Mouse (Mus musculus) erythroblast, embryonic 14.5 days (primary cell): Measurements from ENCODE around the gene Ubash3b. TPM values are rescaled to one million over a fixed set of nuclear protein-coding genes. Genes with fewer than 3 reads are reported as not detected.

Experiments
- H3K27me3 ChIP-seq: 2 replicates; pipeline ENCODE4 v1.6.1; 2012; ENCODE audit warnings: inconsistent platforms; ENCODE audit not compliant: control insufficient read depth
- H3K36me3 ChIP-seq: 2 replicates; pipeline ENCODE4 v1.6.1; 2012; ENCODE audit warnings: mild to moderate bottlenecking, inconsistent platforms; ENCODE audit not compliant: control insufficient read depth
- H3K4me1 ChIP-seq: 2 replicates; pipeline ENCODE4 v1.6.1; 2012; ENCODE audit warnings: inconsistent platforms; ENCODE audit not compliant: control insufficient read depth
- H3K4me3 ChIP-seq: replicated peaks from 2 replicates; pipeline ENCODE3; 2012; ENCODE audit warnings: moderate library complexity, mild to moderate bottlenecking, inconsistent platforms
- H3K9me3 ChIP-seq: 2 replicates; pipeline ENCODE4 v1.6.1; 2012; ENCODE audit warnings: low read length, inconsistent platforms, mixed read lengths; ENCODE audit not compliant: control insufficient read depth
- GATA1 ChIP-seq: IDR thresholded peaks from 2 replicates; pipeline ENCODE4 v1.6.1; 2012; ENCODE audit warnings: low read length, inconsistent platforms, mixed read lengths
- TAL1 ChIP-seq: IDR thresholded peaks from 3 replicates; pipeline ENCODE4 v1.6.1; 2012; ENCODE audit warnings: low read length, inconsistent platforms, mixed read lengths
- polyA plus RNA-seq: library from polyadenylated mRNA; stranded (reverse); fragments of >175 nt; gene quantifications from 2 replicates; pipeline ENCODE4 v1.2.3, GENCODE M21; 2012

Ubash3b gene
- polyA plus RNA-seq, 1 experiment: 0.07 TPM

DNA sequence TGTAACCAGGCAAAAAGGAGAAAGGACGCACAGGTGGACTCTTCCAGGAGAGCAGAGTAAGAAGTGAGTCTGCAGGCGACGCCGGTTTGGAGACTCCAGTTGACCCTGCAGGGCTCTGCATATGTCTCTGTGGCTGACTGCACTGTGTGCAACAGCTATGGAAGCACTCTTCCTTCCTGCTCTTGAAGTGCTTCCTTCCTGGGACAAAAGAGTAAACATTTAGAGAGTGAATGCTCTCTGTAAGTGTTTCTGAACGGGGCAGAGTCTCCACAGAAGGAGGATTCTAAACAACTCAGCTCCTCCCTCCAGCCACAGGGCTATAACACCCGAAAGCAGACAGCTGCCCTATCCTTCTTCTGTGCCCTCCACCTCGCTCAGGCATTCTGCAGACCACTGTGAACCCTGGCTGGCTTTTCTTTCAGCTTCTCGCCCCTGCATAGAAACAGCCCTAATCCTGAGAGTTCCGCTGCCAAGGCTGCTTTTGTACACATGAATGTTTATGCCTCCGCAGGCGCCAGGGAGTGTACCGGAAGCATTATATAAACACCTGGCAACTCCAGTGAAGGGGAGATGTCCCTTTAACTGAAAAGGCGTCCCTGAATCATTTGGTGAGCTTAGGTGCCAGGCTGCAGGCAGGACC is 14.2 kb downstream of the Ubash3b start:
- H3K4me3 ChIP-seq: no peak overlapping the region

GRCm38 (mm10) chr9:41143825-41144224 is 17.7 kb downstream of the Ubash3b start:
- H3K9me3 ChIP-seq: no peaks in the 10 kb centered on the region
- no peak for TF ChIP-seq GATA1
- no peak for TF ChIP-seq TAL1
- H3K27me3 ChIP-seq: no peaks in the 10 kb centered on the region
- no peaks in the 10 kb centered on the region for H3K36me3 ChIP-seq
- peaks cover 19% of the 10 kb centered on the region for H3K4me1 ChIP-seq
- no peak overlapping the region for H3K4me3 ChIP-seq

More for the DNA sequence above, 14.2 kb downstream of the Ubash3b start:
- no peaks in the 10 kb centered on the region for H3K36me3 ChIP-seq
- TF ChIP-seq TAL1 (no peak), GATA1 (no peak)
- peaks cover 13% of the 10 kb centered on the region for H3K4me1 ChIP-seq
- peaks cover 2% of the 10 kb centered on the region; the same call in 1 of the 2 replicates for H3K27me3 ChIP-seq
- no peaks in the 10 kb centered on the region for H3K9me3 ChIP-seq

DNA sequence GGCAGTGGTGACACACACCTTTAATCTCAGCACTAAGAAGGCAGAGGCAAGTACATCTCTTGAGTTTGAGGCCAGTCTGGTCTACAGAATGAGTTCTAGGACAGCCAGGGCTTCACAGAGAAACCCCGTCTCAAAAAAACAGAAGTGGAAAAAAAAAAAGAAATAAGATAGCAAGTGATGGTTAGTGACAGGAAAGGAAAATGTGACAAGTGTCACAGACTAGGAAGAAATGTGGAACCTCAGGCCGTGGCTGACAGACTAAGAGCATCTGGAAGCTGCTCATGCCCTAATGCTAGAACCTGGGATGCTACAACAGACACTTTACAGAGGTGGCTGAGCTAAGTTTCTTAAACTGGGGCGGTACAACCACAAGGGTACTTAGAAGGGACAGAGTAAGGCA is 18.4 kb downstream of the Ubash3b start:
- Histone ChIP-seq H3K9me3 (no peaks in the 10 kb centered on the region), H3K27me3 (no peaks in the 10 kb centered on the region), H3K4me3 (no peak overlapping the region), H3K36me3 (no peaks in the 10 kb centered on the region), H3K4me1 (peaks cover 26% of the 10 kb centered on the region)
- TF ChIP-seq TAL1 (no peak), GATA1 (no peak)

GRCm38 (mm10) chr9:41141026-41141425 is 20.5 kb downstream of the Ubash3b start:
- Histone ChIP-seq H3K36me3 (no peaks in the 10 kb centered on the region), H3K9me3 (no peaks in the 10 kb centered on the region), H3K27me3 (no peaks in the 10 kb centered on the region), H3K4me3 (no peak overlapping the region), H3K4me1 (peaks cover 36% of the 10 kb centered on the region)
- TF ChIP-seq GATA1 (no peak), TAL1 (no peak)

DNA sequence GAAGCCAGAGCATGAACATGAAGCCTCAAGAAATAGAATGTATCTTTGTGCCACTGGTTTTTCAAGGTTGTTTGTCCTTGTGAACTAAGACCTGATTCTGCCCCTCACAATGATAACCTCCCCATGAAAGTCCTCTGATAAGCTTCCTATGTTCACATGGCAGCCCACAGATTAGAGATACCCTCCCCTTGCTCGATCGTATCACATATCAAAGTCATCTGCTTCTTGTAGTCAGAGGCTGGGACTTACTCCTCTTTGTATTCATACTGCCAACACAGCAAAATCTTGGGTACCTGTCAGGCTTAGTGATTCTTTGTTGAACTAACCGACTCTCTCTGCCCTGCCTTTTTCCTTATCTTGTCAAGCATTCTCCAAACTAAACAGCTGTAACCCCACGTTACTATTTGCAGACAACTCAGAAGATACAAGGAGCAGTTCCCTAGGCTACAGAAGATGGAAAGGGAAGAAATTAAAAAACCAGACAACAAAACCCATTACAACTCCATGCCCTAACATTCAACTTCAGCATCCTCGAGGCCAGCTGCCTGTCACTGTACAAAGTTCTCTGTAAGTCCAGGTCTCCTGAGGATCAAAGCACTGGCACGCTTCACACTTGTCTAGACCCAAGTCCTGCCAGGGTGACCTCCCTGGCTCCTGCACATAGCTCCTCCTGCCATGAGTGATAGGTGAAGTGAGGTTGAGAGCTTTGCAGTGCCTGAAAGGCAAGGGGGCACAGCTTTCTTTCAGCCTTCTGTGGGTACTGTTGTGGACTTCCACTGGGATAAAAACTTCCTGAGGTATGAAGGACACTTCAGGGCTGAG is 22.3 kb downstream of the Ubash3b start:
- H3K9me3 ChIP-seq: no peaks in the 10 kb centered on the region
- peaks cover 37% of the 10 kb centered on the region for H3K4me1 ChIP-seq
- H3K4me3 ChIP-seq: no peak overlapping the region
- no peak for TF ChIP-seq TAL1
- no peak for TF ChIP-seq GATA1
- no peaks in the 10 kb centered on the region for H3K36me3 ChIP-seq
- no peaks in the 10 kb centered on the region for H3K27me3 ChIP-seq

- Histone ChIP-seq H3K9me3 (no peaks in the 10 kb centered on the region), H3K27me3 (no peaks in the 10 kb centered on the region), H3K4me1 (peaks cover 37% of the 10 kb centered on the region), H3K4me3 (no peak overlapping the region), H3K36me3 (no peaks in the 10 kb centered on the region)
- no peak for TF ChIP-seq GATA1
- no peak for TF ChIP-seq TAL1
Measured at GRCm38 (mm10) chr9:41136691-41137467, 24.6 kb downstream of the Ubash3b start.

DNA sequence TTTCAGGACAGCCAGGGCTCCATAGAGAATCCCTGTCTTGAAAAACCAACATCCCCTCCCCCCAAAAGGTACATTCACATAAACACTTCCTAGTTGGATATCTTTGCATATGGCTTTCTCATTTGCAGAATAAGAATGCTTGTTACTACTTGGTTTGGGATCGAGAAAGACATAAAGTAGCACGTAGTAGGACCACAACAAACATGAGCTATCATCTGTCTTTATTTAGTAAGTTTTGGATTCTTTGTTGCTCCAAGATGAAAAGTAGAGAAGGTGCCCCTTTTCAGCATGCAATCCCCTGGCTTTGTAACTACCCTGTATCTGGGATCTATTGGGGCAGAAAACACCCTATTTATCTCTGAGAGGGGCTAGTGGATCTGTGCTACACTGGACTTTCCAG is 25.2 kb downstream of the Ubash3b start:
- H3K4me1 ChIP-seq: peaks cover 37% of the 10 kb centered on the region
- H3K4me3 ChIP-seq: no peak overlapping the region
- no peaks in the 10 kb centered on the region for H3K27me3 ChIP-seq
- H3K9me3 ChIP-seq: no peaks in the 10 kb centered on the region
- TF ChIP-seq TAL1 (no peak), GATA1 (no peak)
- no peaks in the 10 kb centered on the region for H3K36me3 ChIP-seq

DNA sequence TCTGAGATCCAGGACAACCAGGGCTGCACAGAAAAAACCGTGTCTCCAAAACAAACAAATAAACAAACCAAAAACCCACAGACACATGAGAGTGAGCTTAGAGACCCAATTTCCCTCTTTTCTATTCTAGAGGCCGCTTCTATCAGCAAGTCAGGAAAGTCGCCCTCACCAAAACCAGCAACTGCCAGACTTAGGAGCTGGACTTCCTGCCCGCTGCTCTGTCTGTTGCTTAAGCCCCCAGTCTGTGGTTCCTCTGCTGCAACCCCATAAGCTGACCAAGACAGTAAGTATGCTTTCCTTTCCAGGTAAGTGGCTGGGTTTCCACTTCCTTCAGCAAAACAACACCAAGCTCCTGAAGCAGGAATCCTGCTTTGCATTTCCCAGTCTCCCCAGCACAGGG is 26.6 kb downstream of the Ubash3b start:
- Histone ChIP-seq H3K4me3 (no peak overlapping the region), H3K36me3 (no peaks in the 10 kb centered on the region), H3K9me3 (no peaks in the 10 kb centered on the region), H3K4me1 (peaks cover 35% of the 10 kb centered on the region), H3K27me3 (no peaks in the 10 kb centered on the region)
- no peak for TF ChIP-seq GATA1
- no peak for TF ChIP-seq TAL1

DNA sequence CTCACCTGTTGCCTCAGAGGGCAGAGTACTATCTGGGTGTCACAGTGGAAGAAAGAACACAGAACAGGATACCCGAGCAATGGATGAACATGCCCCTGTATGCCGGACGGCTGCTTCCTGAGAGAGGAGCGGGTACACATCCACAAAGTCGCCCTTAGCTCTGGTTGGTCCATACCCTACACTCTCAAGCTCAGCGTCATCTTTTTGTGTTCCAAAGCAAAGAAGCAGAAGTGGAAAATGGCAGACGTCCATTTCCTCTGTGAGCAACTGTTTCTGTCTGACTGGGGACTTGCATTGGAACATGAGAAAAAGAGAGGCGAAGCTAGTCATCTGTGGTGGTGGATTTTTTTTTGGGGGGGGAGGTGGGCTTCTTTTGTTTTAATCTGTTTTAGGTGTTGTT is 30.9 kb downstream of the Ubash3b start:
- H3K9me3 ChIP-seq: no peaks in the 10 kb centered on the region
- H3K4me1 ChIP-seq: peaks cover 11% of the 10 kb centered on the region
- H3K27me3 ChIP-seq: no peaks in the 10 kb centered on the region
- H3K4me3 ChIP-seq: no peak overlapping the region
- no peaks in the 10 kb centered on the region for H3K36me3 ChIP-seq
- no peak for TF ChIP-seq GATA1
